Mouse (Mus musculus) bone marrow macrophage, adult 2 months (primary cell): ENCODE measurements at regions not wholly inside any gene's neighbourhood (a gene's known extent, or its start where the extent isn't known, plus 50 kb on each side); places are given as distances from the start of the nearest gene placed in this dataset.

ENCODE experiments used
- H3K27ac ChIP-seq: 2 replicates; pipeline ENCODE4 v1.5.1; 2012; ENCODE audit warnings: low read depth, low read length; ENCODE audit not compliant: insufficient read depth
- H3K4me1 ChIP-seq: 2 replicates; pipeline ENCODE4 v1.6.1; 2012; ENCODE audit warnings: low read length; ENCODE audit not compliant: control insufficient read depth, insufficient read depth
- H3K4me3 ChIP-seq: 2 replicates; pipeline ENCODE4 v1.5.1; 2012; ENCODE audit warnings: mild to moderate bottlenecking, low read length, moderate library complexity; ENCODE audit not compliant: insufficient read depth
- CTCF ChIP-seq: IDR thresholded peaks from 2 replicates; pipeline ENCODE4 v1.5.1; 2012; ENCODE audit warnings: low read depth, mild to moderate bottlenecking, low read length, moderate library complexity
- POLR2A ChIP-seq: IDR thresholded peaks from 2 replicates; pipeline ENCODE4 v1.6.1; 2012; ENCODE audit warnings: mild to moderate bottlenecking, low read depth, low read length, borderline replicate concordance

DNA sequence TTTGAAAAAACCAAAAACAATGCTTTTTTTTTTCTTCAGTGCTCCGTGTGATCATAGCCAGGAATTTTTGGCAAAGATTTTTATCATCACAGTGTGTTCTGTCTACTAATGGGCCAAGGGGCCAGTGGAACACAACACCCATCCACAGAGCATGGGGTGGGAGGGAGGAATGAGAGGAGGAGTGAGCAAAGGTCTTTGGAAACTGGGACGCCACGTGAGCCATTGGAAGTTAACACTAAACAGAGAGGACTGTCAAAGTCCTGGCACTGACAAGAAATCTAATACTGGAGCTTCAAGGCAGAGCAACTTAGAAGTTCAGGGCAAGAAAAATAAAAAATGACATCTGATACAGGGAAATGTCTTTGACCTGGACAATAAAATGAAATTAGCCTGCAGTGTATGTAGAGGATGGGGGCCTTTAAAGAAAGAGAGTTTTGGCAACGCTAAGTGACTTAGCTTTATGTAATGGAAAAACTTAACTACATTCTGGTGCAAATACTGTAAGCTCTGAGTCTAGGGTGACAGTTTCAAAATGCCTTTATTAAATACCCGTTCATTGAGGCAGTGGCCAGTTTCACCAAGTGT is 133.5 kb upstream of the Gm12728 start:
- Histone ChIP-seq H3K4me1 (no peaks in the 10 kb centered on the region), H3K4me3 (no peak overlapping the region), H3K27ac (no peak overlapping the region)
- TF ChIP-seq CTCF (no peak), POLR2A (no peak)

DNA sequence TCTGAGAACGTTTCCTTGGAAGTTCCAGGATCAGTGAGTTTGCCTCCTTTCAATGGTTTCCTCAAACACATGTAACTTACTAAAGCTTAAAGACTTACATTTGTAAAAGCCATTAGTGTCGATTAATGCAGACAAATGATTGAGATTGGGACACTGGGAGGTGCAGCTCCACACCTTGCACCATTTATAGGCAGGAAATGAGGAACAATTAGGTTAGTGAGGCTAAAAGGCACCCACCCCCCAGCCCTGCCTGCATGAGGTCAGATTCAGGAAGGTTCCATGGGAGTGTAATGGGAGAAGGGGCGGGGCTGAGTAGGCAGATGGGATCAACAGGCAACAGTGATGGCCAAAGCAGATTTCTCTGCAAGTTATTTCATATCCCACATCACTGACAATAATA is 131.1 kb upstream of the Gm12728 start:
- Histone ChIP-seq H3K27ac (no peak overlapping the region), H3K4me1 (no peaks in the 10 kb centered on the region), H3K4me3 (no peak overlapping the region)
- no peak for TF ChIP-seq POLR2A
- no peak for TF ChIP-seq CTCF

DNA sequence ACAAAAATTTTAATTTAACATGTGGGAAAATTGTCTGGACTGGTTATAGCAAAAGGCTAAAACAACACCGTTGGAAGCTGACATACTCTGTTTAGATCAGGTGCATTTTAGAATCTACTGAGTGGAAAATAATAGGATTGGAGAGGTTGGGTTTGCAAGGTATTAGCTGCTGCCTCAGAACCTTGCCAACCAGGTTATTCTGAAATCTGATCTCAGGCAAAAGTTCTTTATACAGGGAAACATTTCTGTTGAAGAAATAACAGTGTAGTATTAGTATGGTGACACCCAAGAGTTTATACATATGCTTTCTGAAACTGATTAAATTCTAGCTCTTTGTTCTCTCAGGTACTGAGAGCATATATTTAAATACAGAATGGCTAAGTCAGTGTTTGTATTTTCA is 113.0 kb upstream of the Gm12728 start:
- TF ChIP-seq POLR2A (no peak), CTCF (no peak)
- no peak overlapping the region for H3K4me3 ChIP-seq
- H3K4me1 ChIP-seq, result no peaks in the 10 kb centered on the region

DNA sequence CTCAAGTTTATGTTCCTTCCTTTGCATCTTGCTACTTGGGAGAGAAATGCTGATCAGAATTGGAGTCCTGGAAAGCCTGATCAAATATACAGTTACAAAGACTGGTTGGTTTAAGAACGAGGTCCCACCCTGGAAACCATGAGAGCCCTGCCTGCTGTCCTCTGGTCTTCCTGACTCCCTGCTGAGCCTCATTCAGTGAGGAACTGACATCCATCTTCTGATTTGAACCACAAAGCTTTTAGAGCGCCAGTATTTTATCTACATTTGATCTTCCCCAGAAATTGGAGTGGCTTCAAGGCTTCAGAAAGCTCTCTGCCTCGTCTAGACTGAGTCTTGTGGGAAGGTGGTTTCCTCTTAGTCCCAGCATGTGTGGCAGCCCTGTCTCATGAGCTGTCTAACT is 99.0 kb upstream of the Gm12728 start:
- Histone ChIP-seq H3K27ac (no peak overlapping the region), H3K4me1 (no peaks in the 10 kb centered on the region), H3K4me3 (no peak overlapping the region)
- TF ChIP-seq POLR2A (no peak), CTCF (no peak)

More for the DNA sequence above, 113.0 kb upstream of the Gm12728 start:
- no peak overlapping the region for H3K27ac ChIP-seq

DNA sequence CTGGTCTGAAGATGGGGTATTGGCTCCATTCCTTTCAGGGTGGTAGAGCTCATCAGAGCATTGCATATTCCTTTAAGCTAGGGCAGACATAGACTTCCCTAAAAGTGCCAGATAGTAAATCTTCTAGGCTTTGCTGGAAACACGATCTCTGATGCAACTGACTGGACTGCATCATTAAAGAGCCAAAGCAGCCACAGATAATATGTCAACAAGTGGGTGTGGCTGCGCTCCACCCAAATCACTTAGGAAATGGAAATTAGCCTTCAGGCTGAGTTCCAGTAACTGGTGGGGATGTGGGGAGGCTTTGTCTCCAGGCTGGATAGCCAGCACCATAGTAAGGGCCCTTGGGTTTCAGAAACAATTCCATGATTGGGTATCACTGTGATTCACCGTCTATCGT is 97.3 kb upstream of the Gm12728 start:
- Histone ChIP-seq H3K4me1 (no peaks in the 10 kb centered on the region), H3K4me3 (no peak overlapping the region), H3K27ac (no peak overlapping the region)
- TF ChIP-seq CTCF (no peak), POLR2A (no peak)

DNA sequence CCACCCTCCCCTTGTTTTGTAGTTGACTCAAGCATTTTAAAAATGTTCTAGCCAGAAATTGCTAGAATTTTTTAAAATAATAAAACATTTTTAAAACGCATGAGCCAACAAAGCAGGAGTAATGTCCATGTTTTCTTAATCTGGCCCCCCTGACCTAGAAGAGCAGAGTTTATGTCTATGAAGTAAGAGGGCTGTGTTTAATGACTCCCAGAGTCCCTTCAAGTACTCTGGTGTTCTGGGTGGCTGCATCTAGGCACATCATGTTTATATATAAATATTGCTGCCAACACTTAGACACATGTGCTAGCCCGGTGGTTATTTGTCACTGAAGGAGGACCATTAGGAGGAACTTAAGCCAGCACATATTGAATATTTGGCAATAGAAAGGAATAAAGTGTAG is 93.8 kb upstream of the Gm12728 start:
- Histone ChIP-seq H3K4me1 (no peaks in the 10 kb centered on the region), H3K4me3 (no peak overlapping the region), H3K27ac (no peak overlapping the region)
- TF ChIP-seq POLR2A, result no peak
- no peak for TF ChIP-seq CTCF

DNA sequence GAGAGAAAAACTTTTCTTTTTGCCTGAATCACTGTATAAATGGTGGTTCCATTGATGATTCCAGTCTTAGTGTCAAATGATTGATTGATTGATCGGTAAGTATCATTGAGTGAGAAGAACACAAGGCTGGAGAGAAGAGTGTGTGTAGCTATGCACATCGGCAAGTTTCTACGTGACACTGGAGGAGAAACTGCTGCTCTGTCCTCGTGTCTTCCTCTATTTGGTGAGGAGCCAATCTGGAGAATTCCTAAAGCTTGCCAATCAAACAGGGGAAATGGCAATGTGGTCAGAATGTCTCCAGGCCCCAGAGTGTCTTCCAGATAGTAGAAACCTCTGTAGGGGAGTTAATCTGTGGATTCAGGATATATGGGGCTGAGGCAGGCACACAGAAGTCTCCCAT is 92.5 kb upstream of the Gm12728 start:
- Histone ChIP-seq H3K4me1 (no peaks in the 10 kb centered on the region), H3K27ac (no peak overlapping the region), H3K4me3 (no peak overlapping the region)
- no peak for TF ChIP-seq POLR2A
- TF ChIP-seq CTCF, result no peak

DNA sequence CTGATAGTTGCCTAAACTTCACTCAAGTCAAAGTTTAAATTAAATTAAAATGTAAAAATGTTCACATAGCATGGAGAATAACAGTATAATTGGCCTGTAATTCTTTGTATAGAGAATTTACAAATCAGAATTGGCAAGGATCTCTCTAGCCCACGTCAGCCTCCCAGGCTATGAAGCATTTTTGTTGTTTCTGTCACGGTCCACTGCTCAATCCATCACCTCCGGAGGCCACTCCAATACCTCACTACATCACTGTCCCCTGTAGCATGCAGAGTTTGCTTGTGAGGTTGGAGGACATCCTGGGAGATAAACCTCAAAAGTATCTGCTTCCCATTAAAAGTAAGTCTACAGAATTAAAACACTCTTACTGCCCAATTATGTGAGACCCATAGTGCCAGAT is 87.6 kb upstream of the Gm12728 start:
- no peak overlapping the region for H3K4me3 ChIP-seq
- TF ChIP-seq CTCF (no peak), POLR2A (no peak)
- no peak overlapping the region for H3K27ac ChIP-seq
- H3K4me1 ChIP-seq, result no peaks in the 10 kb centered on the region

DNA sequence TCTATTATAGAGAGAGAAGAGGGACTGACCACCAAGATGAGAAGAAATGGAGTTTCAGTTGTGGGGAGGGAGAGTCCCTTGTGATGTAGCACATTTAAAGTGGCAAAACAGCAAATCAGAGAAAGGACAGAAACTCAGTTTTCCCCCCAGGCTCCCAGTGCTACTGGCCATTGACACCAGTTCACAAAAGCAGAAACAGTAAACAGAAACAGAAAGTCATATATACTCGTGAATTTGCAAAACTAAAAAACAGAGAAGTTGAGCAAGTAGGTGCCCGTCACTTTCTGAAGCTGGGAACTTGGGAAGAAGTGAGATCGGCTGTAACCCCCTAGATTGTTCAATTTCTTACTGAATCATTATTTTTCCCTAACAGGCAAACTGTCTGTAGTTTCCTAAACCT is 86.3 kb upstream of the Gm12728 start:
- TF ChIP-seq CTCF, result no peak
- TF ChIP-seq POLR2A, result no peak
- no peak overlapping the region for H3K4me3 ChIP-seq
- H3K4me1 ChIP-seq, result no peaks in the 10 kb centered on the region
- H3K27ac ChIP-seq, result no peak overlapping the region

DNA sequence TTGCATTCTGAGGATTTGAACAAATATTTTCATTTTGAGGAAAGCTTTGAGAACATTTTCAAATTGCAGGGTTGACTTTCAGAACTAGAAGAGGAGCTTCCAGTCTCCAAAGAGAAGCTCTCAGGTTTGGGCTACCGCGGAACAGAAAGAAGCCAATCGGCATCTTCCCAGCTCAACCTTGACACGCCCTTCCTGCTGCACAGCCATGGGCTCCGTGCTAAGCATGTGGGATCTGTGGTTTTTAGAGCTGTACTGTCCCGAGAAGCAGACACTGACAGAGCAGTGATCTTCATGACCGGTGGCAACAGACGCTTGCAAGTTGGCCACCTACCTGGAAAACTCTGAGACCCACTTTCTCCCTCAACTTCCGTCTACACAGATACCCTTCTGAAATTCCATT is 85.4 kb upstream of the Gm12728 start:
- TF ChIP-seq POLR2A (no peak), CTCF (no peak)
- no peak overlapping the region for H3K4me3 ChIP-seq
- no peak overlapping the region for H3K27ac ChIP-seq
- no peaks in the 10 kb centered on the region for H3K4me1 ChIP-seq

DNA sequence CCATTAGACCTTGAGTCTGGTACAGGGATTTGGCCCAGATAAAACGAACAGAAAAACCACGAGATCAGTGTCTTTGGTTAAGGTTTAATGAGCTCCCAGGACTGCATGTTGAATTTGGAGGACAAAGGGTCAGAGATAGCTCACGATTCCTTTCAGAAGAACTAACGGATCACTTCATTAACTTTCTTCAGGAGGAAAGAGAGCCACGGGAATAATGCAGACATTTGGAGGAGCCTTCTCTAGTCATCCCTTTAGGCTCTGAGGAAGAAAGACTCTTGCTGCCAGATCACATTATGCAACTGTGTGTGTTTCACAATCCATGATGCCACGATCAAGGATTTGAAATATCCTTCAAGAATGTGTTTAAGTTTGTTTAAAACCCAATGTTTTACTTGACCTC is 83.7 kb upstream of the Gm12728 start:
- H3K27ac ChIP-seq, result no peak overlapping the region
- TF ChIP-seq POLR2A (no peak), CTCF (no peak)

DNA sequence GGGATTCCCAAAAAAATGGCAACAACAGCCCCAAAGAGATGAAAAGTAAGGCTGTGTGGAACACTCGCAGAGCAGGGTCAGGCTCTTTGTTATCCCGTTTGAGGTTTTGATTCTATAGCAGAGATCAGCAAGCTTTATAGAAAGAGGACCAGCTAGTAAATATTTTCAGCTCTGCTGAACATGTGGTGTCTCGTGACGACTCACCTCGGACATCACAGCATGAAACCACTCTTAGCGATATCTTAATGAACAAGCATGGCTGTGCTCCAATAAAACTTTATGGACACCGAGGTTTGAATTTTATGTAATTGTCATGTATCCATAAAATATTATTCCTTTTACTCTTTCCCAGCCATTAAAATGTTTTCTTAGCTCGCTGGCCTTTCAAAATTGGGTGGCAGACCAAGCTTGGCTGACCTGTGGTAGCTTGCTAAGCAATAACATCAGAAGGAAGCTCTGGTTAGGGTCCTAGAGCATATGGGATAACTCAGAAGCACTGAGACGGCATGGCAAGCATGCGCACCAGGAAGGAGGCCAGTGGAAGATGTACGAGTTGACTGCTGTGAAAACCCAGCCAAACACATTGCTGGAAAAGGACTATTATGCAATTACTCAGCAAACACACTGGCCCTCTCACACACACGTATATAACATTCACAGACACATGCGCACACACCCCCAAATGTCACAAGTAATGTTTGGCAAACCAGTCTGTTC is 81.4 kb upstream of the Gm12728 start:
- H3K27ac ChIP-seq, result no peak overlapping the region
- no peaks in the 10 kb centered on the region for H3K4me1 ChIP-seq
- no peak overlapping the region for H3K4me3 ChIP-seq
- TF ChIP-seq POLR2A (no peak), CTCF (no peak)

More for the DNA sequence above, 83.7 kb upstream of the Gm12728 start:
- no peak overlapping the region for H3K4me3 ChIP-seq
- H3K4me1 ChIP-seq, result no peaks in the 10 kb centered on the region
